Mouse (Mus musculus): ENCODE data around the gene Elovl6.

Gene Elovl6

DNA sequence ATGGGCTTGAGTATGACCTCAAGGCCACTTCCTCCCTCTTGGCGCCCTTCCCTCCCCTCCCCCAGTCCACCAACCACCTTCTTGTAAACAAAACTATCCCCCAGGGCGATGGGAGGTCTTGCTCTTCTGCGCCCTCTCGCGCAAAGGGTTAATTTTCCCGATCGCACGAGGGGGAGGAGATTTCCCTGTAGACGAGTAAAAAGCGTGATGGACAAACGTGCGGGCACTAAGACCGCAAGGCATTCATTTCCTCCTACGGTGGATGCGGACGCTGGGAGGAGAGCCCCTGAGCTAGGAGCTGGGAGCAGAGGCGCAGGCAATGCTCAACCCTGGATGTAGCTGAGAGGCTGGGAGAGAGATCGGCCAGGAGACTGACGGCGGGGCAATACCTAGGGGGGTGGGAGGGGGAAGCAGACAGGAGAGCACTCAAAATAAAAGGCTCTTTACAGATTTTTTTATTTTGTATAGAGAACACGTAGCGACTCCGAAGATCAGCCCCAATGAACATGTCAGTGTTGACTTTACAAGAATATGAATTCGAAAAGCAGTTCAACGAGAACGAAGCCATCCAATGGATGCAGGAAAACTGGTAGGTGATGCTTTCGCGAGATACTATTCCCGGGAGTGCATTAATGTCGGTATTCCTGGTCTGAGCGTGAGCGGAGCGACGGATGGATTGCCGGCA lies at the start of gene Elovl6:
Elovl6 (plus strand) TSS at position 176 of the 685 bp plus-strand sequence.
- in situ Hi-C loops (cut with MboI; ENCODE audit: low sequenced_read_pairs), result no loop called here

DNA sequence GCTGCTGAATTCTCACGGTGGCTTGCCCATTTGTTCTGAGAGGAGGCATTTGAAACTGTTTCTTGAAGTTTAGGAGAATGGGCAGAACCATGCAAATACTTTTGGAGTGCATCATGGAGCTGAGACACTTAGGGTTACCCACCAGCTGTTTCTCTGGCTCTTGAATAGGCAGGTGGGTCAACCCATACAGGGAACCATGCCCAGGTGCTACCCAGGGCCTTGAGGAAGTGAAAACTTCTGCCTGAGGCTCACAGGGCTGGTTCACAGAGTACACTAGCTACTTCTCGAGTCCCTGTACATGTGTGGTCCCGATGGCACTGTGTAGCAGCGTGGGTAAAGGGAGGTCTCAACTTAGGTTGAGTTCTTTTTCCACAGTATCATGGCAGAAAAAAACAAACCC lies 43.4 kb upstream of the Elovl6 start:
- in situ Hi-C loops (cut with MboI; ENCODE audit: low sequenced_read_pairs), result no loop called here

DNA sequence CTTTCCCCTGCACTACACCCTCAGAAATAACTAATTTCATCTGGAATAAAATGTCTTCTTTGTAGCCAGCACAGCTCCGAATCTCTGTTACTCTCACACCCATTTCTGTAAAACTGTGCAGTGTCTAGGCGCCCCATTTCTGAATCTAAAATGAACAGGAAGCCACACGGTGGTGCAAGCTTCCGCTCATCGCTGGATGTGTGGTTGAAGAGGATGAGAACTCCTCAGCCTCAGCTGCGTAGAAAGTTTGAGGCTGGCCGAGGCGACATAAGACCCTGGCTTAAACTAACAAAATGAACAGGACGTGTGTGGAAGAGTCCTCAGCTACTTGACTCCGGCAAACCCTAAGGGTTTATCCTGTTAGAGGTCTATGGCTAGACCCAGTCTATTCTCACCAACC lies 38.0 kb upstream of the Elovl6 start:
- in situ Hi-C loops (cut with MboI; ENCODE audit: low sequenced_read_pairs), result no loop called here

DNA sequence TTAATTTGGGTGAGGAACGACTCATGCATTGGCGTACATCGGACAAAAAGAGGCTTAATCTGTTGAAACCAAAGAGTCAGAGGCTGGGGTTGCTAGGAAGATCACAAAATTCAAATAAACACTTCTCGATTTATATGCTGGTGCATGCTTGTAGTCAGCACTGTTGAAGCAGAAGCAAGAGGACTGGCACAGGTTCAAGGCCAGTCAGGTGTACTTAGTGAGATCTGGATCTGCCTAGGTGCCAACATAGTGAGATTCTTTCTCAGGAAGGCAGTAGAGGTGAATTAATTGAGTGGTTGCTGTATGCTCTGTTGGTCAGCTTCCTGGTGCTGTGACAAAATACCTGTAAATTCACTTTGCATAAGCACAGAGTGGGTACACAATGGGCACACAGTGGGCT lies 37.4 kb upstream of the Elovl6 start:
- in situ Hi-C loops (cut with MboI; ENCODE audit: low sequenced_read_pairs), result no loop called here

- in situ Hi-C loops (cut with MboI; ENCODE audit: low sequenced_read_pairs), result no loop called here
Measured at GRCm38 (mm10) chr3:129503781-129504180, 28.4 kb upstream of the Elovl6 start.

GRCm38 (mm10) chr3:129504928-129505327 lies 27.2 kb upstream of the Elovl6 start:
- in situ Hi-C loops (cut with MboI; ENCODE audit: low sequenced_read_pairs), result no loop called here

- in situ Hi-C loops (cut with MboI; ENCODE audit: low sequenced_read_pairs), result no loop called here
Measured at GRCm38 (mm10) chr3:129507736-129508135, 24.4 kb upstream of the Elovl6 start.

DNA sequence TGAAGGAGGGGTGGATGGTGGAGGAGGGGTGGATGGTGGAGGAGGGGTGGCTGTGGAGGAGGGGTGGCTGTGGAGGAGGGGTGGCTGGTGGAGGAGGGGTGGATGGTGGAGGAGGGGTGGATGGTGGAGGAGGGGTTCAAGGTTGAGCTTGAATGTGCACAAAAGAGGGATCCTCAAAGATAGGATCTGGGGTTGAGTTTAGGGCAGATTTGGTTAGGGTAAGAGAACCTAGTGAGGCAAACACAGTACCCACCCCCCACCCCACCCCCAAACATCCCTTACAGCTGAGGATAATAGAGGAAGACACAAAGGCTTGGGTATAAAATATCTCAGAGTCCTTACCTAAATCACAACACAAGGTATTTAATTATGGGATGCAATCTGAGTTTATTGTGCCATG lies 23.6 kb upstream of the Elovl6 start:
- in situ Hi-C loops (cut with MboI; ENCODE audit: low sequenced_read_pairs), result no loop called here

DNA sequence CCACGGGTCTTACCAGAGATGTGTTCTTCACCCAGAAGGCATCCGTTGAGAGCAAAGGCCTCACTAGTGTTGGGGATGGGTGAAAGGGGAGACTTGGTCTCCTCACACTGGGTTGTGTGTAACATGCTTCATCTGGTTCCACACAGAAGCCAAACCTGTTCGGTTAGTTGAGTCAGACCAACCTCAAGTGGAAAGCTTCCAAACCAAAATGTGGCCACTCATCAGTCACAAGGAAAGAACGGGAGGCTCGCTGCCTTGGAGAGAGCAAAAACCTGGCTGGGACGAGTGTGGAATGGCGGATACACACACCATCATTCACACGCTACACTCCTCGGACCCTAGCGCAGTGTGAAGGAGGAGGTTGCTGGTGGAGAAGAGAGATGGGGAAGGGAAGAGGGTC lies 22.4 kb upstream of the Elovl6 start:
- in situ Hi-C loops (cut with MboI; ENCODE audit: low sequenced_read_pairs), result no loop called here

DNA sequence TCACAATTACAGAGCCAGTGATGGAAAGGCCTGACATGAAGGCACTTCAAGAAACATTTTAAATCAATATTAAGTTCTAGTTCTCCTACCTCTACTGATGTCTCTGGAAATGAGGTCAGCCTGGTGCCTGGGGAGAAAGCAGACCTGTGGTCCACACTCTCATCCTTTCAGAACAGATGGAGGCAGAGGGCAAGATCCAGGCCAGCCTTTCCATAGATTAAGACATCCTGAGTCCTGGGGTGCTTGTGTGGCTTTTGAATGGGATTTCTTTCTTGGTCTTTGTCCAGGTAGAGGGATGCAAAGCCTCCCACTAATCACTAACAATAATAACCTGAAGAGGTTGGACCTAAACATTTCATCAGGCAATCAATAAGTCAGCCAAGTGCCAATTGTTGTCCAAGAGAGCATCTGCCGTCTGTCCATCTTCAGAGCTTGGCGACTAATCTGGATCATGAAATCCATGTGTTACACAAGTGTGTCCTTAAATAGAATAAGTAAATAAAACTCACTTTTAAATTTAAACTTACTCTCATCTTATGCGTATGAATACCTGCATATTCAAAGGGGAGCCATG lies 16.2 kb upstream of the Elovl6 start:
- in situ Hi-C loops (cut with MboI; ENCODE audit: low sequenced_read_pairs), result no loop called here

- in situ Hi-C loops (cut with MboI; ENCODE audit: low sequenced_read_pairs), result no loop called here
Measured at GRCm38 (mm10) chr3:129520499-129520898, 11.7 kb upstream of the Elovl6 start.

- in situ Hi-C loops (cut with MboI; ENCODE audit: low sequenced_read_pairs), result no loop called here
Measured at GRCm38 (mm10) chr3:129523456-129524143, 8.6 kb upstream of the Elovl6 start.

- in situ Hi-C loops (cut with MboI; ENCODE audit: low sequenced_read_pairs), result no loop called here
Measured at GRCm38 (mm10) chr3:129527046-129527445, 5.1 kb upstream of the Elovl6 start.

GRCm38 (mm10) chr3:129529311-129529710 lies 2.8 kb upstream of the Elovl6 start:
- in situ Hi-C loops (cut with MboI; ENCODE audit: low sequenced_read_pairs), result no loop called here

DNA sequence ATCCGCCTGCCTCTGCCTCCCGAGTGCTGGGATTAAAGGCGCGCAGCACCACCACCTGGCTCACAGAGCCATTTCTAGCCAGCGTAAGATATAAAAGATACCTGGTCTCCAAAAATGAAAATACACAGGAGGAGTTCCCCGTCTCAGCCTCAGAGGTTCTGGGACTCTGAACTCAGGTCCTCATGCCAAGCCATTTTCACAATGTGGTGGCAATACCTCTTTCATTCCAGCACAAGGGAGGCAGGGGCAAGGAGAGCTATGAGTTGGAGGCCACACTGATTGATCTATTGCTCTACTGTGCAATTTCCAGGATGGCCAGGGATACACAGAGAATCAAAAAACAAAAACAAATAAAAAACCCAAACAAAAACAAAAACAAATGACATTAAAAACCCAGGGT lies 1.7 kb upstream of the Elovl6 start:
- in situ Hi-C loops (cut with MboI; ENCODE audit: low sequenced_read_pairs), result no loop called here

GRCm38 (mm10) chr3:129532865-129533742 lies 949 bp downstream of the Elovl6 start:
- in situ Hi-C loops (cut with MboI; ENCODE audit: low sequenced_read_pairs), result no loop called here

DNA sequence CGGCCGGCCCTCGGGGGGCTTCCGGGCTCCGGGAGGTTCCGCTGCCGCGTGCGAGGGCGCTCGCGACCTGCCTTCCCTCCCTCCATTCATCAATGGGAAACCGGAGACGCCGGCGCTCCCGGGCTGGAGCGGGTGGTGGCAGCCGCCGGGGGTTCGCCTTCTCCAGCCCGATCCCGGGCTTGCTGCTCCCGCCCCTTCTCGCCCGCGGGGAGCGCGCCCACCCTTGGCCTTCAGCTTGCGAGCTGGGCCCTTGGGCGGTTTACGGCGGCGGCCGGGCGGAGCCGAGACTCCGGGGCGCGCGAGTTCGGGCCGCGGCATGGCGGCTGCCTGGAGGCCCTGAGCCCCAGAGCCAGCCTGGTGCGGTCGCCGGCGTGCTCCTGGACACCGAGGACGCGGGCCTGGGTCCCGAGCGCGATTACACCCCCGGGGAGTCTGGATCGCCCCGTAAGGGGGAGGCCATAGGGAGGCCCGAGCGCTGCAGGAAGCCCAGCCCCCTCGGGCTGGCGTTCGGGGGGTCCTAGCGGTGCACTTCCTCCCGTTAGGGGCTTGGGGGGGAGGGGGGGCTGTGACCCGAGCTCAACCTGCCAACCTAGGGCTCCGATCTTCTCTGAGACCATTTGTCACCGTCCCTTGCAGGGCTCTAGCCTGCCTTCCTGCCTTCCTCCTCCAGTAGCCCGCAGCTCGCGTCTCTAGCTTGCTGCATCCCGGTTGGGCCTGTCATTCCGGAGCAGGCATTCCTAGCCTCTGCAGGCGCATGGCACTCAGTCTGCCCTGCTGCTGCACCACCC lies 1.8 kb downstream of the Elovl6 start:
- in situ Hi-C loops (cut with MboI; ENCODE audit: low sequenced_read_pairs), result no loop called here

GRCm38 (mm10) chr3:129535444-129535843 lies 3.3 kb downstream of the Elovl6 start:
- in situ Hi-C loops (cut with MboI; ENCODE audit: low sequenced_read_pairs), result no loop called here

GRCm38 (mm10) chr3:129536109-129536508 lies 4.0 kb downstream of the Elovl6 start:
- in situ Hi-C loops (cut with MboI; ENCODE audit: low sequenced_read_pairs), result no loop called here

DNA sequence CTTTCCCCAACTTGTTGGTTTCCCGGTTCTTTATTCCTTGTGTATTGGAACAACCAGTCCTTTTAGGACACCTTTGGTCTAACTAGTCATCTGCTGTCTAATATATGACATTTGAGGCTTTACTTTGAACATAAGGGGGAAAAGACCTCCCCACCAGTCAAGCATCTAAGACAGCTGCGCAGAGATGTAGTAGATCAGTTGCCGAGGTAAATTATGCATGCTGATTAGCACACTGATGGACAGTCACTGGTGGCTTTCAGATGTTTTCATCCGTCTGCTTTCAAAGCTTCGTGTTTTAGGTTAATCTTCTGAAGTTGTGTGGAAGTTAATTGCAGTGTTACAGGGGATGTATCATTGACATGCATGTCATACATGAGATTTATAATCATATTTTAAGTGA lies 5.8 kb downstream of the Elovl6 start:
- in situ Hi-C loops (cut with MboI; ENCODE audit: low sequenced_read_pairs), result no loop called here

GRCm38 (mm10) chr3:129540882-129541281 lies 8.7 kb downstream of the Elovl6 start:
- in situ Hi-C loops (cut with MboI; ENCODE audit: low sequenced_read_pairs), result no loop called here

All from CH12F3 (cell line).